Mouse (Mus musculus) CH12.LX (cell line): ENCODE results near the gene Ckmt1. TPM values are rescaled to one million over a fixed set of nuclear protein-coding genes. Genes with fewer than 3 reads are reported as not detected.

Experiments used
- DNase-seq: peaks from one replicate; pipeline ENCODE4 v3.0.0-alpha.2; 2013; ENCODE audit errors: extremely low read depth
- H3K27ac ChIP-seq: 2 replicates; pipeline ENCODE4 v1.5.1; 2012; ENCODE audit warnings: low read depth, mild to moderate bottlenecking, control low read depth, moderate library complexity; ENCODE audit not compliant: insufficient read depth
- H3K27me3 ChIP-seq: replicated peaks from 2 replicates; pipeline ENCODE3; 2012; ENCODE audit warnings: inconsistent platforms
- H3K36me3 ChIP-seq, 2 experiments: replicated peaks in 1 of 2; 2 replicates each; pipeline versions ENCODE3 to v1.6.1; 2012; ENCODE audit warnings: inconsistent platforms in 1 of 2, low read length in 1 of 2, mild to moderate bottlenecking in 1 of 2, mixed read lengths in 1 of 2, moderate library complexity in 1 of 2; ENCODE audit not compliant: control insufficient read depth in 1 of 2, insufficient read depth in 1 of 2
- H3K4me1 ChIP-seq, 2 experiments: 2 replicates each; pipeline ENCODE4 v1.6.1; 2012; ENCODE audit warnings: inconsistent platforms in 1 of 2, moderate library complexity in 1 of 2; ENCODE audit not compliant: insufficient read depth in 2 of 2, control insufficient read depth in 1 of 2
- H3K4me2 ChIP-seq: 2 replicates; pipeline ENCODE4 v1.6.1; 2012; ENCODE audit warnings: low read depth, mild to moderate bottlenecking, control low read depth; ENCODE audit not compliant: poor library complexity, insufficient read depth, severe bottlenecking
- H3K4me3 ChIP-seq, 3 experiments: fragments of 150-350 bp in 1 of 3; sonication (generic) in 1 of 3; replicated peaks in 1 of 3; 2 replicates each; pipeline versions ENCODE3 to v1.5.1; 2011 to 2012; ENCODE audit warnings: low read depth in 2 of 3, low read length in 2 of 3, mild to moderate bottlenecking in 2 of 3, moderate library complexity in 2 of 3, control low read depth in 1 of 3, improper control_type of control experiment in 1 of 3, inconsistent platforms in 1 of 3, mixed read lengths in 1 of 3; ENCODE audit not compliant: poor library complexity in 1 of 3
- H3K79me2 ChIP-seq: replicated peaks from 2 replicates; pipeline ENCODE4 v1.6.1; 2012; ENCODE audit warnings: mild to moderate bottlenecking, moderate library complexity; ENCODE audit not compliant: control insufficient read depth, poor library complexity, insufficient read depth, severe bottlenecking; ENCODE audit errors: extremely low read depth
- H3K9ac ChIP-seq: 2 replicates; pipeline ENCODE4 v1.6.1; 2012; ENCODE audit warnings: low read depth, mild to moderate bottlenecking, control low read depth, moderate library complexity; ENCODE audit not compliant: insufficient read depth
- H3K9me3 ChIP-seq: replicated peaks from 2 replicates; pipeline ENCODE3; 2012; ENCODE audit warnings: low read length, inconsistent platforms, mixed read lengths
- BHLHE40 ChIP-seq: IDR thresholded peaks from 2 replicates; pipeline ENCODE4 v1.6.1; 2011; ENCODE audit warnings: mild to moderate bottlenecking, low read depth, low read length, improper control_type of control experiment
- CHD2 ChIP-seq: IDR thresholded peaks from 2 replicates; pipeline ENCODE4 v1.6.1; 2011; ENCODE audit warnings: low read length, improper control_type of control experiment
- CTCF ChIP-seq, 2 experiments: IDR thresholded peaks in 1 of 2; conservative IDR thresholded peaks in 1 of 2; 2 replicates each; pipeline ENCODE4 v1.5.1; 2011 to 2012; ENCODE audit warnings: low read depth in 2 of 2, low read length in 2 of 2, improper control_type of control experiment in 1 of 2, inconsistent platforms in 1 of 2, mild to moderate bottlenecking in 1 of 2, moderate library complexity in 1 of 2
- E2F4 ChIP-seq: IDR thresholded peaks from 2 replicates; pipeline ENCODE4 v1.6.1; 2011; ENCODE audit warnings: low read depth, low read length, improper control_type of control experiment; ENCODE audit not compliant: insufficient replicate concordance
- ELF1 ChIP-seq: IDR thresholded peaks from 2 replicates; pipeline ENCODE4 v1.6.1; 2014; ENCODE audit warnings: low read depth, mild to moderate bottlenecking, inconsistent platforms, low read length, improper control_type of control experiment
- HCFC1 ChIP-seq: IDR thresholded peaks from 2 replicates; pipeline ENCODE4 v1.6.1; 2012; ENCODE audit warnings: low read depth, mild to moderate bottlenecking, inconsistent platforms, low read length, improper control_type of control experiment
- IRF4 ChIP-seq: IDR thresholded peaks from 2 replicates; pipeline ENCODE4 v1.6.1; 2014; ENCODE audit warnings: low read depth, mild to moderate bottlenecking, inconsistent platforms, low read length, improper control_type of control experiment
- JUN ChIP-seq: IDR thresholded peaks from 2 replicates; pipeline ENCODE4 v1.6.1; 2011; ENCODE audit warnings: low read depth, mild to moderate bottlenecking, low read length, improper control_type of control experiment, moderate library complexity; ENCODE audit not compliant: insufficient read depth
- KAT2A ChIP-seq: IDR thresholded peaks from 2 replicates; pipeline ENCODE4 v1.6.1; 2012; ENCODE audit warnings: low read length, improper control_type of control experiment, inconsistent platforms; ENCODE audit not compliant: insufficient replicate concordance
- MEF2A ChIP-seq: IDR thresholded peaks from 2 replicates; pipeline ENCODE4 v1.6.1; 2014; ENCODE audit warnings: low read depth, mild to moderate bottlenecking, inconsistent platforms, low read length, improper control_type of control experiment, borderline replicate concordance
- MXI1 ChIP-seq: IDR thresholded peaks from 2 replicates; pipeline ENCODE4 v1.6.1; 2011; ENCODE audit warnings: mild to moderate bottlenecking, low read depth, low read length, improper control_type of control experiment
- NELFE ChIP-seq: IDR thresholded peaks from 2 replicates; pipeline ENCODE4 v1.6.1; 2011; ENCODE audit warnings: low read depth, low read length, improper control_type of control experiment
- POLR2A ChIP-seq: IDR thresholded peaks from 2 replicates; pipeline ENCODE4 v1.6.1; 2011; ENCODE audit warnings: low read depth, mild to moderate bottlenecking, improper control_type of control experiment, low read length
- RAD21 ChIP-seq: IDR thresholded peaks from 2 replicates; pipeline ENCODE4 v1.6.1; 2011; ENCODE audit warnings: low read depth, mild to moderate bottlenecking, low read length, improper control_type of control experiment, moderate library complexity
- SMC3 ChIP-seq: IDR thresholded peaks from 2 replicates; pipeline ENCODE4 v1.6.1; 2011; ENCODE audit warnings: low read depth, low read length, improper control_type of control experiment
- TCF12 ChIP-seq: IDR thresholded peaks from 2 replicates; pipeline ENCODE4 v1.6.1; 2014; ENCODE audit warnings: low read depth, mild to moderate bottlenecking, inconsistent platforms, low read length, improper control_type of control experiment
- USF2 ChIP-seq: conservative IDR thresholded peaks from 2 replicates; pipeline ENCODE4 v1.6.1; 2011; ENCODE audit warnings: low read depth, low read length, improper control_type of control experiment
- ZC3H11A ChIP-seq: IDR thresholded peaks from 2 replicates; pipeline ENCODE4 v1.6.1; 2012; ENCODE audit warnings: low read depth, mild to moderate bottlenecking, inconsistent platforms, low read length, improper control_type of control experiment
- ZMIZ1 ChIP-seq: IDR thresholded peaks from 2 replicates; pipeline ENCODE4 v1.6.1; 2012; ENCODE audit warnings: low read depth, mild to moderate bottlenecking, inconsistent platforms, low read length, improper control_type of control experiment
- dilution Hi-C: fragments of 300-500 bp; cut with MboI; formaldehyde crosslinking; loops from 2 replicates; pipeline ENCODE4 v1.14.3; 2020; ENCODE audit warnings: low sequenced_read_pairs; ENCODE audit not compliant: extremely low pct_unique_long_range_greater_than_20kb, extremely low pct_ligation_motif_present
- in situ Hi-C: fragments of 300-500 bp; cut with MboI; formaldehyde crosslinking; loops from 3 replicates; pipeline ENCODE4 v1.14.3; 2019; ENCODE audit warnings: low sequenced_read_pairs, low pct_ligation_motif_present, low pct_unique_long_range_greater_than_20kb, mixed read lengths
- polyA plus RNA-seq: library from polyadenylated mRNA; unstranded; fragments of >175 nt; gene quantifications from 2 replicates; pipeline ENCODE4 v1.2.1, GENCODE M21; 2012; ENCODE audit warnings: low read depth; ENCODE audit not compliant: insufficient read length
- total RNA-seq, 2 experiments: library from RNA; depleted of rRNA; stranded (reverse); fragments of 300-350 nt in 1 of 2; fragments of >200 nt in 1 of 2; gene quantifications; 2 replicates each; pipeline ENCODE4 v1.2.3; 2012 to 2014

The Ckmt1 gene
- total and polyA plus RNA-seq, 3 experiments, result 2.6 to 3.9 TPM; not detected in 1

DNA sequence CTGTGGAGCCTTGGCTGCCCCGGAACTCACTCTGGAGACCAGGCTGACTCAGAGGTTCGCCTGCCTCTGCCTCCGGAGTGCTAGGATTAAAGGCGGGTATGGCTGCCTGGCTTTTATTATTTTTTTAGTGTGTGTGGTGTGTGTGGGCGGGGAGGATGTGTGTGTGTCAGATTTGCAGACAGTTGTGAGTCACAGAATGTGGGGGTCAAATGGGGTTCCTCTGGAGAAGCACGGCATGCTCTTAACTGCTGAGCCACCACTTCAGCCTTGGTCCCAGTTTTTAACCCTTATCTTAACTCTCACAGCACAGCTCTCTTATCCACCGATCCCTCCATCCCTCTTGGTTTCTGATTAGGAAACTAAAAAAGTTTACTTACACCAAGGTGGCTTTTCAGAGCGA is 41.2 kb upstream of the Ckmt1 start:
- no peak overlapping the region for H3K4me2 ChIP-seq
- no peak overlapping the region for H3K9ac ChIP-seq
- dilution Hi-C loops (no loop called here), in situ Hi-C loops (no loop called here)
- H3K9me3 ChIP-seq, result no peaks in the 10 kb centered on the region
- no peak overlapping the region for H3K27ac ChIP-seq
- H3K27me3 ChIP-seq, result no peaks in the 10 kb centered on the region
- peaks cover 17 to 42% of the 10 kb centered on the region in 2 experiments for H3K36me3 ChIP-seq
- no peak for DNase-seq
- H3K4me1 ChIP-seq, result no peaks in the 10 kb centered on the region
- no peak overlapping the region for H3K4me3 ChIP-seq
- TF ChIP-seq MXI1 (no peak), USF2 (no peak), E2F4 (no peak)
- no peaks in the 10 kb centered on the region for H3K79me2 ChIP-seq

DNA sequence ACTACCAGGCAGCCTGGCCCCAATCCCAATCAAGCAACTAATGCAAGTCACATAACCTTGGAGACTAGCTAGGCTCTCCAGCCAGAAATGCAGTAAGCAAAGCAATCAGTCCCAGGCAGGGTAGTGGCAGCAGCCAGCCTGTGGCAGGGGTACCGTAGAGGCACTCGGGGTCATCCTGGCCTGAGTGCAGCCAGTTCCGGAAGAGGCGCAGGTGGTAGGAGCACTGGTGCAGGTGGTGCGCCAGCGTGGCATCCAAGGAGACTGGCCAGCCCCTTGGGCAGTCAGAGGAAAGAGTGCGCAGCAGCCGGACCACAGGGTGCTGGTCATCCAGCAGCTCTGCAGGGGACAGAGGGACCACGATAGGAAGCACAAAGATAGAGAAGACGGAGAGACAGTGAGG is 34.5 kb upstream of the Ckmt1 start:
- DNase-seq, result no peak
- dilution Hi-C loops (no loop called here), in situ Hi-C loops (no loop called here)
- Histone ChIP-seq H3K9me3 (no peaks in the 10 kb centered on the region), H3K79me2 (no peaks in the 10 kb centered on the region), H3K9ac (no peak overlapping the region), H3K36me3 (peaks cover 15 to 55% of the 10 kb centered on the region in 2 experiments), H3K27me3 (no peaks in the 10 kb centered on the region), H3K4me2 (no peak overlapping the region), H3K27ac (no peak overlapping the region), H3K4me1 (no peaks in the 10 kb centered on the region), H3K4me3 (no peak overlapping the region)
- TF ChIP-seq NELFE (no peak), CTCF (conservative IDR thresholded peaks at IDR 0.05 in 1 of 2, IDR thresholded peaks at IDR 0.05 in 1 of 2; ENCODE audit: low read depth in 2 of 2, low read length in 2 of 2) (no peak), POLR2A (no peak), ELF1 (no peak), ZMIZ1 (no peak), HCFC1 (no peak), SMC3 (no peak), MEF2A (no peak), BHLHE40 (no peak), IRF4 (no peak), MXI1 (no peak)

GRCm38 (mm10) chr2:121323693-121324470 is 33.6 kb upstream of the Ckmt1 start:
- no peak overlapping the region for H3K9ac ChIP-seq
- TF ChIP-seq ZC3H11A (no peak), CHD2 (no peak), RAD21 (no peak), JUN (no peak), TCF12 (no peak), KAT2A (no peak)
- dilution Hi-C loops (no loop called here), in situ Hi-C loops (no loop called here)
- no peak for DNase-seq
- H3K4me1 ChIP-seq, result no peaks in the 10 kb centered on the region
- no peak overlapping the region for H3K4me2 ChIP-seq
- H3K27me3 ChIP-seq, result no peaks in the 10 kb centered on the region
- no peak overlapping the region for H3K27ac ChIP-seq
- no peaks in the 10 kb centered on the region for H3K9me3 ChIP-seq
- H3K79me2 ChIP-seq, result no peaks in the 10 kb centered on the region
- peaks cover 15 to 52% of the 10 kb centered on the region in 2 experiments for H3K36me3 ChIP-seq
- no peak overlapping the region for H3K4me3 ChIP-seq
